Comparison of ENCODE assay signal across 8 mouse cellular contexts in genomic region chr6:51171761-51172160, GRCm38 (mm10).
DNase-seq lines count a peak whose midpoint lies in the region; ATAC-seq lines count a peak whose summit lies in the region.

No protein-coding gene starts in this region.

- peaks cover 53% of the 10 kb centered on the region for H3K4me1 ChIP-seq in embryonic facial prominence, embryonic 15.5 days
- H3K4me1 ChIP-seq in limb, embryonic 10.5 days = peaks cover 75% of the 10 kb centered on the region
- peaks cover 10% of the 10 kb centered on the region for H3K4me1 ChIP-seq in midbrain, embryonic 14.5 days (ENCODE audit: control insufficient read depth, insufficient read depth, low read length)

- peaks cover 30% of the 10 kb centered on the region for H3K27me3 ChIP-seq in embryonic facial prominence, embryonic 15.5 days
- no peaks in the 10 kb centered on the region for H3K27me3 ChIP-seq in limb, embryonic 10.5 days (ENCODE audit: low read depth, poor library complexity, severe bottlenecking)
- peaks cover 45% of the 10 kb centered on the region for H3K27me3 ChIP-seq in midbrain, embryonic 14.5 days (ENCODE audit: control insufficient read depth, insufficient read depth, low read length)

- peak overlapping the region; percentile 67 for H3K4me2 ChIP-seq in embryonic facial prominence, embryonic 15.5 days (replicated peaks)
- peak overlapping the region; percentile 44 for H3K4me2 ChIP-seq in midbrain, embryonic 14.5 days (ENCODE audit: low read length)

- no peaks in the 10 kb centered on the region for H3K9me3 ChIP-seq in embryonic facial prominence, embryonic 15.5 days (replicated peaks)
- no peaks in the 10 kb centered on the region for H3K9me3 ChIP-seq in limb, embryonic 10.5 days (replicated peaks)
- no peaks in the 10 kb centered on the region for H3K9me3 ChIP-seq in midbrain, embryonic 14.5 days (ENCODE audit: control insufficient read depth, low read length)

- intact Hi-C loops in heart, postnatal 10 days (cut with DNase I) = loop anchor here (5.0 kb wide), 1 partner anchor 991 kb away; the partner anchor contains the start of gene Hoxa2

- H3K27ac ChIP-seq in embryonic facial prominence, embryonic 15.5 days (replicated peaks) = peak overlapping the region; percentile 93
- peak overlapping the region; percentile 96 for H3K27ac ChIP-seq in limb, embryonic 10.5 days
- peak overlapping the region; percentile 65 for H3K27ac ChIP-seq in midbrain, embryonic 14.5 days (replicated peaks; ENCODE audit: low read depth, low read length)

- no peaks in the 10 kb centered on the region for H3K36me3 ChIP-seq in embryonic facial prominence, embryonic 15.5 days
- no peaks in the 10 kb centered on the region for H3K36me3 ChIP-seq in limb, embryonic 10.5 days
- H3K36me3 ChIP-seq in midbrain, embryonic 14.5 days (ENCODE audit: control insufficient read depth, insufficient read depth, low read length) = no peaks in the 10 kb centered on the region

- ATAC-seq in embryonic facial prominence, embryonic 15.5 days (ENCODE audit: insufficient number of reproducible peaks, low FRiP score, low TSS enrichment, low read depth) = no peak
- no peak for ATAC-seq in midbrain, embryonic 14.5 days (ENCODE audit: low FRiP score, low TSS enrichment)

- 2% methylated on average over 22 of the region's 22 CpGs for WGBS in embryonic facial prominence, embryonic 15.5 days
- 1% methylated on average over 22 of the region's 22 CpGs for WGBS in limb, embryonic 10.5 days
- 2% methylated on average over 22 of the region's 22 CpGs for WGBS in midbrain, embryonic 14.5 days

- peak; percentile 61 for DNase-seq in kidney, adult 18-20 months
- DNase-seq in kidney, adult 11 months = no peak
- peak; percentile 85 to 88 for DNase-seq in heart, postnatal 10 days
- peak; percentile 82 for DNase-seq in limb, embryonic 10.5 days (ENCODE audit: low spot score)
- DNase-seq in midbrain, embryonic 14.5 days = peak; percentile 76
- DNase-seq in natural killer cell, adult 2 months (ENCODE audit: low spot score in 2 of 2) = no peak
- no peak for DNase-seq in layer of hippocampus, adult 11-12 months (ENCODE audit: low spot score)

- H3K9ac ChIP-seq in embryonic facial prominence, embryonic 15.5 days = peak overlapping the region; percentile 21
- no peak overlapping the region for H3K9ac ChIP-seq in midbrain, embryonic 14.5 days (replicated peaks; ENCODE audit: low read length)

- H3K4me3 ChIP-seq in embryonic facial prominence, embryonic 15.5 days (replicated peaks) = peak overlapping the region; percentile 18
- H3K4me3 ChIP-seq in limb, embryonic 10.5 days = peak overlapping the region; percentile 52
- H3K4me3 ChIP-seq in midbrain, embryonic 14.5 days (replicated peaks; ENCODE audit: low read depth, low read length) = no peak overlapping the region

Comparison
In these comparisons a context has a peak if more than half of its experiments do, and no peak if none do; other contexts are left out.
1. DNase-seq: peak in kidney, adult 18-20 months (single experiment), heart, postnatal 10 days (2 of 2), limb, embryonic 10.5 days (single experiment) and midbrain, embryonic 14.5 days (single experiment); none in kidney, adult 11 months (single experiment), natural killer cell, adult 2 months (0 of 2) and layer of hippocampus, adult 11-12 months (single experiment).
2. Peak in every context shown above with its lines, with median percentiles within 50 percentile points of each other: H3K27ac ChIP-seq.